Mouse (Mus musculus): ENCODE results near the gene Sh3bgrl3.

DNA sequence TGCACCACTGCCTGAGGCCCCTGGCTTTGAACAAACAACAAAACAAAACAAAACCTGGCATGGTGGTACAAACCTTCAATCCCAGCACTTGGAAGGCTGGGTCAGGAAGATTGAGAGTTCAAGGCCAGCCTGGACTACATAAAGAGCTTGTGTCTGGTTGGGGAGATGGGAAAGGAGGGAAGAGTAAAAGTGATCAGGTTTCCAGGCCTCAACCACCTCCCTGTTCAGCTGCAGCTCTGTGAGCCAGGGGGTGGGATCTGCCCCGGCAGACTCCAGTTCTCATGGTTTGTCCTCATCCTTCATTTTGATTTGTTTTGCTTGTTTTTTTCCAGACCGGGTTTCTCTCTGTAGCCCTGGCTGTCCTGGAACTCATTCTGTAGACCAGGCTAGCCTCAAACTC, 12.1 kb downstream of the Sh3bgrl3 start:
- TF ChIP-seq CTCF (IDR thresholded peaks at IDR 0.05; ENCODE audit: insufficient read depth, low read depth, low read length) (no peak), POLR2A (IDR thresholded peaks at IDR 0.05; ENCODE audit: insufficient read depth, low read depth, low read length) (no peak)

Measured in olfactory bulb, adult 2 months (tissue).